Mouse (Mus musculus): ENCODE data around the gene Grcc10. TPM values are rescaled to one million over a fixed set of nuclear protein-coding genes. Genes with fewer than 3 reads are reported as not detected.

The Grcc10 gene
- polyA plus RNA-seq (2014; fragmentation: Nextera tagmentation; extraction: Ambion mirVana), result 491 and 549 TPM in 2 replicates

DNA sequence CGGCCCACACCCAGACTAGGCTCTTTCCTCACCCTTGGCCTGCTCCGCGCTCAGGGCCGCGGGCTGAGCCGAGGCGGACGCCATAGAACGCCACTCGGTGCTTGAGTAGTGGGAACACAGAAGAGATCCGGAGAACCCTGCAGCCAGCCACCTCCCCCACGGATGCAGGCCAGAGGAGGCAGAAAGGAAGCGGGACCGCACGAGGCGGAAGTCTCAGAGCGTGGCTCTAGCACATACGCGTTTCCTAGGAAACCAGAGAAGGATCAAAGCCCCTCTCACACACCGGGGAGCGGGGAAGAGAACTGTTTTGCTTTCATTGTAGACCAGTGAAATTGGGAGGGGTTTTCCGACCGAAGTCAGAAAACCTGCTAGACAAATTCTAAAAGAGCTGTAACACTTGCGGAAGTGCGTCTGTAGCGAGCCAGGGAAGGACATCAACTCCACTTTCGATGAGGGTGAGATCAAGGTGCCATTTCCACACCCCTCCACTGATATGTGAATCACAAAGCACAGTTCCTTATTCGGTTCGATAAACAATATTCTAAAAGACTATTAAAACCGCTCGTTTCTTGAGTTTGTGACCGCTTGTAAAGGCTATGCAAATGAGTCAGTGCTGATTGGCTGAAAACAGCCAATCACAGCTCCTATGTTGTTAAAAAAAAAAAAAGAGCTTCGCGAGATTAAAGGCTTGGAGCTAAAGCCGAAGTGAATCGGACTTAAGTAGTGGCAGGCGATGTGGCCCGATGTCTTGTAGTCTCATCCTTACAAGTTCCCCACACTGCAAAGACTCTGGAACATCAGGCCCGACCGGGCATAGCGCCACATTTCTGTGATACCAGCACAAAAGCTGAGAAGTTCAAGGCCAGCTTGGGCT is at the start of gene Grcc10:
Gene Grcc10, minus strand, starts transcription at position 487 of the 874 bp plus-strand sequence.
- peaks cover 14% of the 10 kb centered on the region for H3K4me1 ChIP-seq (ENCODE audit: control insufficient read depth, insufficient read depth, low read length)
- peak; percentile 85 for ATAC-seq (ENCODE audit: insufficient number of reproducible peaks, low FRiP score, low TSS enrichment, low read depth)
- DNase-seq (ENCODE audit: low spot score), result peak; percentile 94
- H3K4me2 ChIP-seq (ENCODE audit: low read depth, severe bottlenecking), result peak within 1 kb of the TSS; percentile 80
- peaks cover 11% of the 10 kb centered on the region for H3K36me3 ChIP-seq (ENCODE audit: control insufficient read depth, insufficient read depth, low read length)
- peak within 1 kb of the TSS; percentile 99 for H3K27ac ChIP-seq (replicated peaks; ENCODE audit: low read depth, low read length)
- H3K4me3 ChIP-seq (ENCODE audit: low read depth, low read length), result peak within 1 kb of the TSS; percentile 67
- no peaks in the 10 kb centered on the region for H3K27me3 ChIP-seq (ENCODE audit: control insufficient read depth, insufficient read depth, low read length)
- under 1% methylated on average over 41 of the region's 41 CpGs for WGBS
- H3K9me3 ChIP-seq (ENCODE audit: control insufficient read depth, low read length), result no peaks in the 10 kb centered on the region
- H3K9ac ChIP-seq (ENCODE audit: low read length), result peak within 1 kb of the TSS; percentile 95

DNA sequence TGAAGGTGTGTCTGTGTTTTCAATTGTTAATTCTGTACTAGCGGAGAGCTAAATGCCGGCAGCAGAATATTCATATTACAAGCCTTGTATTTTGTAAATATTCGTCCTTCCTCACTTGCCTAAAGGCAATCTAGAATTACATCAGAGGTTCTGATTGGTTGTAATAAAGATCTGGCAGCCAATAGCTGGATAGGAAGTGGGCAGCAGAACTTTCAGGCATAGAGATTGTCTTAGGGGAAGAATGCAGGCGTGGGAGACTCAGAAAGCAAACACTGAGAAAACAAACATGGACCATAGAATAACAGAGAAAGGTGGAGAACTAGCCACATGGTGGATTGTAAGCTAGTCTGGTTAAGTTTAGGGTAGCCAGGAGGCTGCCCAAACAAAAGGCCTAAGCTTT is 48.9 kb upstream of the Grcc10 start:
- ATAC-seq (ENCODE audit: insufficient number of reproducible peaks, low FRiP score, low TSS enrichment, low read depth) (no peak), DNase-seq (ENCODE audit: low spot score) (no peak)
- H3K27ac ChIP-seq (replicated peaks; ENCODE audit: low read depth, low read length), result no peak overlapping the region
- no peak overlapping the region for H3K4me3 ChIP-seq (ENCODE audit: low read depth, low read length)
- no peak overlapping the region for H3K4me2 ChIP-seq (ENCODE audit: low read depth, severe bottlenecking)
- H3K4me1 ChIP-seq (ENCODE audit: control insufficient read depth, insufficient read depth, low read length), result no peaks in the 10 kb centered on the region
- H3K27me3 ChIP-seq (ENCODE audit: control insufficient read depth, insufficient read depth, low read length), result no peaks in the 10 kb centered on the region
- no peak overlapping the region for H3K9ac ChIP-seq (ENCODE audit: low read length)
- H3K9me3 ChIP-seq (ENCODE audit: control insufficient read depth, low read length), result no peaks in the 10 kb centered on the region
- no peaks in the 10 kb centered on the region for H3K36me3 ChIP-seq (ENCODE audit: control insufficient read depth, insufficient read depth, low read length)
- WGBS, result 79% methylated on average over 4 of the region's 4 CpGs

DNA sequence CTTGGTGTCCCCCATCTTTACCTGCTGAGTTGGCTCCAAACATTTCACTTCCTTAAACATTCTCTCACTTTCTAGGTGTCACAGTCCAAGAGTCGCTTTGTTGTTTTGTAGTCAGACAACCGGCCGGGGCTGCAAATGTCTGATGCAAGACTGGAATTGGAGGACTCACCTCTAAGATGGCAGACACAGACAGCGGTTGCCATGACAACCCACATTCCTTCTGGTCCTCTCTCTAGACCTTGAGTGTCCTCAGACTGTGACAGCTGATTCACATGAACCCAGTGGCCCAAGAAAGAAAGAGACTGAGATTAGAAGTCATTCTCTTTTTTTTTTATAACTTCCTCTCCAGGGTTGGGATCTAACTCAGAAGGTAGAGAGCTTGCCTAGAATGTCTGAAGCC is 48.3 kb upstream of the Grcc10 start:
- 83% methylated on average over 4 of the region's 4 CpGs for WGBS
- no peak overlapping the region for H3K9ac ChIP-seq (ENCODE audit: low read length)

DNA sequence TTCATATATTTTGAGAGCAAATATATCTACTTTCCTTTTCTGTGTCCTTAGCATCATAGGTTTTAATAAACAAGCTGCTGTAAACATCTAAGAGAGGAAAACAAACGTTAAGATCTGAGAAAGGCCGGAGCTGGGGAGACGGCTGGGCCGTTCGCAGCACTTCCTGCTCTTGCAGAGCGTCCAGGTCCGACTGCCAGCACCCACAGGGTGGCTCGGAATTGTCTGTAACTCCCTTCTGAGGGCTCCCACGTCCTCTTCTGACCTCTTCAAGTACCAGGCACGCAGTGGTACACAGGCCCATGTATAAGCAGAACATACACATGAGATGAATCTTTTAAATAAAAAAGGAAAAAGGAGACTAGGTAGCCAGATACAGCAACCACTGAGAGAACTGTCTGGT is 46.5 kb upstream of the Grcc10 start:
- ATAC-seq (ENCODE audit: insufficient number of reproducible peaks, low FRiP score, low TSS enrichment, low read depth) (no peak), DNase-seq (ENCODE audit: low spot score) (no peak)
- Histone ChIP-seq H3K9me3 (ENCODE audit: control insufficient read depth, low read length) (no peaks in the 10 kb centered on the region), H3K4me2 (ENCODE audit: low read depth, severe bottlenecking) (no peak overlapping the region), H3K4me1 (ENCODE audit: control insufficient read depth, insufficient read depth, low read length) (no peaks in the 10 kb centered on the region), H3K27me3 (ENCODE audit: control insufficient read depth, insufficient read depth, low read length) (no peaks in the 10 kb centered on the region), H3K27ac (replicated peaks; ENCODE audit: low read depth, low read length) (no peak overlapping the region), H3K4me3 (ENCODE audit: low read depth, low read length) (no peak overlapping the region), H3K9ac (ENCODE audit: low read length) (no peak overlapping the region), H3K36me3 (ENCODE audit: control insufficient read depth, insufficient read depth, low read length) (no peaks in the 10 kb centered on the region)
- WGBS, result 79% methylated on average over 10 of the region's 10 CpGs

More for the DNA sequence above, 48.3 kb upstream of the Grcc10 start:
- no peak overlapping the region for H3K4me2 ChIP-seq (ENCODE audit: low read depth, severe bottlenecking)
- ATAC-seq (ENCODE audit: insufficient number of reproducible peaks, low FRiP score, low TSS enrichment, low read depth), result no peak
- H3K4me1 ChIP-seq (ENCODE audit: control insufficient read depth, insufficient read depth, low read length), result no peaks in the 10 kb centered on the region
- H3K36me3 ChIP-seq (ENCODE audit: control insufficient read depth, insufficient read depth, low read length), result no peaks in the 10 kb centered on the region
- DNase-seq (ENCODE audit: low spot score), result no peak
- H3K27me3 ChIP-seq (ENCODE audit: control insufficient read depth, insufficient read depth, low read length), result no peaks in the 10 kb centered on the region
- no peaks in the 10 kb centered on the region for H3K9me3 ChIP-seq (ENCODE audit: control insufficient read depth, low read length)
- H3K4me3 ChIP-seq (ENCODE audit: low read depth, low read length), result no peak overlapping the region
- no peak overlapping the region for H3K27ac ChIP-seq (replicated peaks; ENCODE audit: low read depth, low read length)

DNA sequence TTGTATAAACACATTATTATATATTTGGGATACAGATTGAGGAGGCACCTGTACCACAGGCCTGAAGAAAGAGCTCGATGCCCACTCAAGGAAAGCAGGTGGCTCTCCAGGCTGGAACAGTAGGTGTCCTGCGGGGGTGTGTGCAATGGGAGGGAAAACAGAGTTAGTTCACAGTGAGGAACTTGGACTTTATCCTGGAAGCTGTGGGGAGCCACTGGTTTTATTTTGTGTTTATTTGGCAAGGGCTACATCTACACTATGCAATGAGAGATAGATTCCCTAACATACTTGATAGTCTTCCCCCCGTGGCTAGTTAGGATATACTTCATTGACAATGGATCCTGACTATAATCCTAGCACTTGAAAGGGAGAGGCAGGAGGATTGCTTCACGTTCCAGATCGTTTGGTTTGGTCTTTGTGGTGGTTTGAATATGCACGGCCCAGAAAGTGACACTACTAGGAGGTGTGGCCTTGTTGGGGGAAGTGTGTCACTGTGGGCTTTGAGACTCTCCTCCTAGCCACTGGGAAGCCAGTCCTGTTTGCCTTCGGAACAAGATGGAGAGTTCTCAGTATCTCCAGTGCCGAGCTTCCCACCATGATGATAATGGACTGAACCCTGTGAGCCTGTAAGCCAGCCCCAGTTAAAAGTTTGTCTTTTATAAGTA is 45.7 kb upstream of the Grcc10 start:
- Histone ChIP-seq H3K27me3 (ENCODE audit: control insufficient read depth, insufficient read depth, low read length) (no peaks in the 10 kb centered on the region), H3K9ac (ENCODE audit: low read length) (no peak overlapping the region), H3K36me3 (ENCODE audit: control insufficient read depth, insufficient read depth, low read length) (no peaks in the 10 kb centered on the region), H3K27ac (replicated peaks; ENCODE audit: low read depth, low read length) (no peak overlapping the region), H3K9me3 (ENCODE audit: control insufficient read depth, low read length) (no peaks in the 10 kb centered on the region), H3K4me3 (ENCODE audit: low read depth, low read length) (no peak overlapping the region), H3K4me2 (ENCODE audit: low read depth, severe bottlenecking) (no peak overlapping the region), H3K4me1 (ENCODE audit: control insufficient read depth, insufficient read depth, low read length) (no peaks in the 10 kb centered on the region)
- ATAC-seq (ENCODE audit: insufficient number of reproducible peaks, low FRiP score, low TSS enrichment, low read depth) (no peak), DNase-seq (ENCODE audit: low spot score) (no peak)
- WGBS, result 56% methylated on average over 8 of the region's 8 CpGs

DNA sequence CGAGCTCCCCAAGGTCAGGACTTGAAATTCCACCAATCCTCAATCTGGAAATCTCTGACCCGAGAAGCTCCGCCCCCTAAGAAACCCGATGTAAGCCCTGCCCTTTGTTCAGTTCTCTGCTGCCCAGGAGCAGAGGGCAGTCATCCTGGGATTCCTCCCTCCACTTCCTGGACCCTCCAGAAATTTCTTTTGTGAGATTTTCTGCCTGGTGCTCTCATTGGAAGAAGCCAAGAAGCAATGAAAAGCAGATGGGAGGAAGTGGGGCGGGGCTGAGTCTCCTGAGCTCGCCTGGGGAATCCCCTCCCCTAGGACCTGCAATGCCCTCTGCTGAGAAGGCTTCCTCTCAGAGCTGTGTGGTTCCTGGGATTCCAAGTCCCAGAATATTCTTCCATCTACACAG is 41.3 kb upstream of the Grcc10 start:
- DNase-seq (ENCODE audit: low spot score) (peak; percentile 71), ATAC-seq (ENCODE audit: insufficient number of reproducible peaks, low FRiP score, low TSS enrichment, low read depth) (0 out of 2 replicates have a peak, but pooled peaks have one; percentile 31)
- Histone ChIP-seq H3K36me3 (ENCODE audit: control insufficient read depth, insufficient read depth, low read length) (no peaks in the 10 kb centered on the region), H3K9ac (ENCODE audit: low read length) (no peak overlapping the region), H3K27ac (replicated peaks; ENCODE audit: low read depth, low read length) (no peak overlapping the region), H3K9me3 (ENCODE audit: control insufficient read depth, low read length) (no peaks in the 10 kb centered on the region), H3K4me3 (ENCODE audit: low read depth, low read length) (no peak overlapping the region), H3K4me1 (ENCODE audit: control insufficient read depth, insufficient read depth, low read length) (no peaks in the 10 kb centered on the region), H3K4me2 (ENCODE audit: low read depth, severe bottlenecking) (no peak overlapping the region), H3K27me3 (ENCODE audit: control insufficient read depth, insufficient read depth, low read length) (peaks cover 2% of the 10 kb centered on the region; the same call in 1 of the 2 replicates)
- WGBS, result 19% methylated on average over 6 of the region's 6 CpGs

DNA sequence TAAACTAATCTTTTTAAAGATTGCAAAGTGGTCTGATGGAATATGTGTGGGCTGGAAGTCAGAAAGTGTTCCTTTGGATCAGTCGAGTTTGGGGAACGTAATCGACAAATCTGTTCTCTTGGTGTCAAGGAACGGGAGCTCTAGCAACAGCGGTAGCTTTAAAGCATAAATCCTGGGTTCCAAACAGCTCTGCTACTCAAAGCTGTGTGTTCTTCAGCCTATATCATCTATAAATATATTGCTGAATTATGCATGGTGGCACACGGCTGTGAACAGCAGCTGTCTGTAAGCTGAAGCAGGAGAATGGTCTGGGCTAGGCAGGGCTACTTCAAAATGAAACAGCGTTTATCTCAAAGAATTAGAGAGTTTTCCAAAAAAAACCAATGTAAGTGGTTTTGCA is 39.7 kb upstream of the Grcc10 start:
- Histone ChIP-seq H3K4me3 (ENCODE audit: low read depth, low read length) (no peak overlapping the region), H3K4me2 (ENCODE audit: low read depth, severe bottlenecking) (no peak overlapping the region), H3K27me3 (ENCODE audit: control insufficient read depth, insufficient read depth, low read length) (peaks cover 2% of the 10 kb centered on the region; the same call in 1 of the 2 replicates), H3K9me3 (ENCODE audit: control insufficient read depth, low read length) (no peaks in the 10 kb centered on the region), H3K36me3 (ENCODE audit: control insufficient read depth, insufficient read depth, low read length) (no peaks in the 10 kb centered on the region), H3K4me1 (ENCODE audit: control insufficient read depth, insufficient read depth, low read length) (no peaks in the 10 kb centered on the region), H3K27ac (replicated peaks; ENCODE audit: low read depth, low read length) (no peak overlapping the region), H3K9ac (ENCODE audit: low read length) (no peak overlapping the region)
- DNase-seq (ENCODE audit: low spot score), result no peak
- ATAC-seq (ENCODE audit: insufficient number of reproducible peaks, low FRiP score, low TSS enrichment, low read depth), result no peak
- 88% methylated on average over 7 of the region's 7 CpGs for WGBS

DNA sequence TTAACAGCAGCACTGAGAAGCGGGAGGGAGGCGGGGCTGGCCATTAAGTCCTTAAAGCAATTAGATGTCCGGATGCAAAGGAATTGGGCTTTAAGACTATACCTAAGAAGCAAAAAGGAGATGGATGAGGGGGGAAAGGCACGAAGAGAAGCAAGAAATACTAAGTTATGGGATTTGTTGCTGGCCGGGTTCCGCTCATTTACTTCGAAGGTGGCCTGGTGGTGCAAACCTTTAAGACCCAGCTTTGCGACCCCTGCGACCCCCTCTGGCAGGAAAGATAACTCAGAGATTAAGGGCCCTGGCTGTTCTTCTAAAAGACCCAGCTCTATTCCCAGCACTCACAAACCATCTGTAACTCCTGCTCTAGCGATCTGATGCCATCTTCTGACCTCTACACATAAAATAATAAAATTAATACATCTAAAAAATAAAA is 38.8 kb upstream of the Grcc10 start:
- ATAC-seq (ENCODE audit: insufficient number of reproducible peaks, low FRiP score, low TSS enrichment, low read depth) (no peak), DNase-seq (ENCODE audit: low spot score) (no peak)
- H3K4me2 ChIP-seq (ENCODE audit: low read depth, severe bottlenecking), result peak overlapping the region; percentile 55
- H3K9me3 ChIP-seq (ENCODE audit: control insufficient read depth, low read length), result no peaks in the 10 kb centered on the region
- no peak overlapping the region for H3K27ac ChIP-seq (replicated peaks; ENCODE audit: low read depth, low read length)
- H3K9ac ChIP-seq (ENCODE audit: low read length), result 0 out of 2 replicates have a peak overlapping the region, but pooled peaks have one; percentile 28
- H3K36me3 ChIP-seq (ENCODE audit: control insufficient read depth, insufficient read depth, low read length), result no peaks in the 10 kb centered on the region
- peak overlapping the region; percentile 32 for H3K4me3 ChIP-seq (ENCODE audit: low read depth, low read length)
- peaks cover 2% of the 10 kb centered on the region; the same call in 1 of the 2 replicates for H3K27me3 ChIP-seq (ENCODE audit: control insufficient read depth, insufficient read depth, low read length)
- H3K4me1 ChIP-seq (ENCODE audit: control insufficient read depth, insufficient read depth, low read length), result no peaks in the 10 kb centered on the region
- WGBS, result 4% methylated on average over 10 of the region's 10 CpGs
